Mouse (Mus musculus) cerebellum, postnatal 4 days (tissue): ENCODE results near the gene Akr1c20.

ENCODE experiments used
- DNase-seq, 2 experiments: peaks; one replicate each; pipeline ENCODE4 v3.0.0; 2022; ENCODE audit warnings: low spot score in 2 of 2, mixed read lengths in 1 of 2

Gene Akr1c20

GRCm38 (mm10) chr13:4523201-4523838 is at the start of gene Akr1c20:
TSS of gene Akr1c20 (minus strand) at chr13:4523345.
- no peak for DNase-seq

- no peak for DNase-seq
Measured at GRCm38 (mm10) chr13:4565996-4566395, 42.9 kb upstream of the Akr1c20 start.

- DNase-seq: no peak
Measured at GRCm38 (mm10) chr13:4560500-4560899, 37.4 kb upstream of the Akr1c20 start.

GRCm38 (mm10) chr13:4559143-4559542 is 36.0 kb upstream of the Akr1c20 start:
- no peak for DNase-seq

- no peak for DNase-seq
Measured at GRCm38 (mm10) chr13:4514811-4515210, 8.3 kb downstream of the Akr1c20 start.

GRCm38 (mm10) chr13:4467896-4468295 is 55.2 kb downstream of the Akr1c20 start:
- DNase-seq: no peak

- no peak for DNase-seq
Measured at GRCm38 (mm10) chr13:4465641-4466040, 57.5 kb downstream of the Akr1c20 start.
